Mouse (Mus musculus) embryonic facial prominence, embryonic 11.5 days (tissue): ENCODE results near the gene Ebf1. TPM values are rescaled to one million over a fixed set of nuclear protein-coding genes. Genes with fewer than 3 reads are reported as not detected.

Experiments used
- ATAC-seq: fragments of 200-750 bp; cut with Nextera tagmentation; replicated peaks from 2 replicates; pipeline ENCODE4 v1.8.0; 2017; ENCODE audit warnings: low read depth; ENCODE audit not compliant: insufficient number of reproducible peaks, low FRiP score, low TSS enrichment
- DNase-seq: peaks from one replicate; pipeline ENCODE4 v3.0.0-alpha.2; 2015; ENCODE audit warnings: low spot score
- H3K27ac ChIP-seq: fragments of 300-500 bp; sonication (generic); replicated peaks from 2 replicates; pipeline ENCODE4 v1.5.1; 2014; ENCODE audit warnings: mild to moderate bottlenecking, low read depth, low read length, control low read depth
- H3K27me3 ChIP-seq: fragments of 300-500 bp; sonication (generic); 2 replicates; pipeline ENCODE4 v1.6.1; 2014; ENCODE audit warnings: mild to moderate bottlenecking, low read length, moderate library complexity, mixed read lengths; ENCODE audit not compliant: control insufficient read depth, insufficient read depth
- H3K36me3 ChIP-seq: fragments of 300-500 bp; sonication (generic); replicated peaks from 2 replicates; pipeline ENCODE4 v1.6.1; 2014; ENCODE audit warnings: low read depth, mild to moderate bottlenecking, low read length, moderate library complexity, mixed read lengths; ENCODE audit not compliant: control insufficient read depth, insufficient read depth
- H3K4me1 ChIP-seq: fragments of 300-500 bp; sonication (generic); 2 replicates; pipeline ENCODE4 v1.6.1; 2014; ENCODE audit warnings: low read length, mixed read lengths; ENCODE audit not compliant: control insufficient read depth, insufficient read depth
- H3K4me2 ChIP-seq: fragments of 300-500 bp; sonication (generic); 2 replicates; pipeline ENCODE4 v1.6.1; 2014; ENCODE audit warnings: low read depth, mild to moderate bottlenecking, control low read depth, low read length, moderate library complexity
- H3K4me3 ChIP-seq: fragments of 300-500 bp; sonication (generic); 2 replicates; pipeline ENCODE4 v1.5.1; 2014; ENCODE audit warnings: low read depth, low read length, control low read depth
- H3K9ac ChIP-seq: fragments of 300-500 bp; sonication (generic); replicated peaks from 2 replicates; pipeline ENCODE4 v1.6.1; 2014; ENCODE audit warnings: mild to moderate bottlenecking, control low read depth, low read length
- H3K9me3 ChIP-seq: fragments of 300-500 bp; sonication (generic); replicated peaks from 2 replicates; pipeline ENCODE4 v1.6.1; 2016; ENCODE audit warnings: mild to moderate bottlenecking, low read length, inconsistent platforms, mixed read lengths; ENCODE audit not compliant: control insufficient read depth
- WGBS: fragments of 180-500 bp; shearing (Covaris S2); extraction: QIAGEN DNeasy Blood & Tissue Kit; methylation state at CpG from one replicate; pipeline ENCODE4 v1.1.7; 2014; 5-methylcytosine and 5-hydroxymethylcytosine counted together
- polyA plus RNA-seq: library from polyadenylated mRNA; unstranded; fragments of >200 nt; fragmentation: Nextera tagmentation; extraction: Ambion mirVana; gene quantifications from 2 replicates; pipeline ENCODE4 v1.2.1, GENCODE M21; 2014

Gene Ebf1
- polyA plus RNA-seq, 1 experiment from 2014 or later = 47.9 TPM

- DNase-seq (no peak), ATAC-seq (no peak)
- H3K9me3 ChIP-seq = no peaks in the 10 kb centered on the region
- WGBS = 81% methylated on average over 2 of the region's 2 CpGs
- no peak overlapping the region for H3K9ac ChIP-seq
- H3K4me1 ChIP-seq = no peaks in the 10 kb centered on the region
- H3K4me2 ChIP-seq = no peak overlapping the region
- H3K36me3 ChIP-seq = no peaks in the 10 kb centered on the region
- H3K27me3 ChIP-seq = no peaks in the 10 kb centered on the region
- no peak overlapping the region for H3K4me3 ChIP-seq
- no peak overlapping the region for H3K27ac ChIP-seq
Observed at GRCm38 (mm10) chr11:44633001-44633693, 16.0 kb downstream of the Ebf1 start.

DNA sequence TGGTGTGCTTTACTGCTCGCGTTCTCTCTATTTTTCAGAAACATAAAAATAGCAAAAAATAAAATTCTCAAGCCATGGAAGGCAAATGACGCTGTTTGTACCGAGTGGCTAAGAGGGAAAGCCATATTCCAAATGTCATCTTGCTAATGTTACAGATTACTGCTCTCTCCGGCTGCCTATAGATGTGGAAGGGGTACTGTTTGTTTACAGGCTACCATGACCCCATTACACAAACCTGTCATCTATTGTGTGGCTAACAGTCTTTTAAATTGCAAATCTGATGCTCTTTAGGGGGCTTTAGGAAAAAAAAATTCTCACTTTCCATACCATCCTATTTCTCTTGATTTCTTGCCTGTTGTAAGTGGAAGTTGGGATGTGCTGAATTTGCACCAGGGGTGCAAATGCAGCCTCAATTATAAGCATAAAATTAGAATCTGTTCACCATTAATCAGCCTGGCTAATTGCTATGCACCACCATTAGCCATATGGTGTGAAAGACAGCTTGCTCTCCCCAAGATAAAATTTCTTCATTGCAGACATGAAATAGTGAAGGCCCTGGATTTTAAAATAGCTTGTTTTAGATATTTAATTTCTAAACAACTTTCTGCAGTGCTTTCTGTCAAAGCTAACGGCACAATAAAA, 17.6 kb downstream of the Ebf1 start:
- ATAC-seq = no peak

GRCm38 (mm10) chr11:44636241-44636640, 19.1 kb downstream of the Ebf1 start:
- Histone ChIP-seq H3K9me3 (no peaks in the 10 kb centered on the region), H3K36me3 (no peaks in the 10 kb centered on the region), H3K27ac (no peak overlapping the region), H3K4me1 (no peaks in the 10 kb centered on the region), H3K4me2 (no peak overlapping the region), H3K27me3 (no peaks in the 10 kb centered on the region), H3K4me3 (no peak overlapping the region), H3K9ac (no peak overlapping the region)
- WGBS = 84% methylated on average over 1 of the region's 1 CpGs
- ATAC-seq = no peak
- DNase-seq = no peak

More for the DNA sequence above, 17.6 kb downstream of the Ebf1 start:
- no peaks in the 10 kb centered on the region for H3K9me3 ChIP-seq
- H3K36me3 ChIP-seq = no peaks in the 10 kb centered on the region
- H3K4me1 ChIP-seq = no peaks in the 10 kb centered on the region
- H3K9ac ChIP-seq = no peak overlapping the region
- H3K4me3 ChIP-seq = no peak overlapping the region
- no peak overlapping the region for H3K27ac ChIP-seq
- no peaks in the 10 kb centered on the region for H3K27me3 ChIP-seq
- WGBS = 81% methylated on average over 6 of the region's 6 CpGs
- H3K4me2 ChIP-seq = no peak overlapping the region
- no peak for DNase-seq

- H3K4me3 ChIP-seq = no peak overlapping the region
- no peak overlapping the region for H3K27ac ChIP-seq
- H3K9me3 ChIP-seq = no peaks in the 10 kb centered on the region
- no peak overlapping the region for H3K4me2 ChIP-seq
- no peaks in the 10 kb centered on the region for H3K27me3 ChIP-seq
- 78% methylated on average over 4 of the region's 4 CpGs for WGBS
- H3K4me1 ChIP-seq = no peaks in the 10 kb centered on the region
- ATAC-seq = no peak
- H3K36me3 ChIP-seq = no peaks in the 10 kb centered on the region
- DNase-seq = no peak
- H3K9ac ChIP-seq = no peak overlapping the region
Observed at GRCm38 (mm10) chr11:44638193-44638754, 21.2 kb downstream of the Ebf1 start.

- H3K36me3 ChIP-seq = no peaks in the 10 kb centered on the region
- DNase-seq = no peak
- no peak overlapping the region for H3K27ac ChIP-seq
- WGBS = 82% methylated on average over 2 of the region's 2 CpGs
- H3K27me3 ChIP-seq = no peaks in the 10 kb centered on the region
- no peak overlapping the region for H3K4me2 ChIP-seq
- H3K4me1 ChIP-seq = no peaks in the 10 kb centered on the region
- no peaks in the 10 kb centered on the region for H3K9me3 ChIP-seq
- no peak overlapping the region for H3K4me3 ChIP-seq
- no peak for ATAC-seq
- H3K9ac ChIP-seq = no peak overlapping the region
Observed at GRCm38 (mm10) chr11:44641496-44641895, 24.4 kb downstream of the Ebf1 start.

GRCm38 (mm10) chr11:44654340-44655019, 37.4 kb downstream of the Ebf1 start:
- H3K36me3 ChIP-seq = no peaks in the 10 kb centered on the region
- ATAC-seq = no peak
- H3K4me1 ChIP-seq = no peaks in the 10 kb centered on the region
- no peak overlapping the region for H3K27ac ChIP-seq
- H3K4me3 ChIP-seq = no peak overlapping the region
- H3K9ac ChIP-seq = no peak overlapping the region
- no peaks in the 10 kb centered on the region; the same call in 1 of the 2 replicates for H3K27me3 ChIP-seq
- DNase-seq = no peak
- no peak overlapping the region for H3K4me2 ChIP-seq
- 27% methylated on average over 8 of the region's 8 CpGs for WGBS
- H3K9me3 ChIP-seq = no peaks in the 10 kb centered on the region

DNA sequence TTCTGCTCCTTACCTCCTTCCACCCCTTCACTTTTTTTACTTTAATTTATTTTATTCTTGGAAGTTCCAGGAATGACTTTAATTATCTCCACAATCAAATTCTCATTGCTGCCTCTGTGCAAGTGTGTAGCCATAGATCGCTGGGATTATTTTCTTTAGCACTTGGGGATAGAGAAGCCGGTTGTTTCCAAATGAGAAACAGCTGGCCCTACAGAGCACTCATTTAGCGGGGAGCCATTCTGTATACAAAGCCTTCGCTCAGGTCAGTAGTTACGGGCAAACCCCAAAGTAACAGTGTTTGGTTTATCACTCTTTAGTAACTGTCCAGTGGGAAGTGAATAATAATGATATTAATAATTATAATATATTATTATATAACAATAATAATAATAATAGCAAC, 38.4 kb downstream of the Ebf1 start:
- ATAC-seq (0 out of 2 replicates have a peak, but pooled peaks have one; percentile 59), DNase-seq (peak; percentile 81)
- Histone ChIP-seq H3K4me2 (no peak overlapping the region), H3K27me3 (no peaks in the 10 kb centered on the region; the same call in 1 of the 2 replicates), H3K27ac (no peak overlapping the region), H3K4me1 (no peaks in the 10 kb centered on the region), H3K4me3 (no peak overlapping the region), H3K36me3 (no peaks in the 10 kb centered on the region), H3K9me3 (no peaks in the 10 kb centered on the region), H3K9ac (no peak overlapping the region)
- 20% methylated on average over 5 of the region's 5 CpGs for WGBS

DNA sequence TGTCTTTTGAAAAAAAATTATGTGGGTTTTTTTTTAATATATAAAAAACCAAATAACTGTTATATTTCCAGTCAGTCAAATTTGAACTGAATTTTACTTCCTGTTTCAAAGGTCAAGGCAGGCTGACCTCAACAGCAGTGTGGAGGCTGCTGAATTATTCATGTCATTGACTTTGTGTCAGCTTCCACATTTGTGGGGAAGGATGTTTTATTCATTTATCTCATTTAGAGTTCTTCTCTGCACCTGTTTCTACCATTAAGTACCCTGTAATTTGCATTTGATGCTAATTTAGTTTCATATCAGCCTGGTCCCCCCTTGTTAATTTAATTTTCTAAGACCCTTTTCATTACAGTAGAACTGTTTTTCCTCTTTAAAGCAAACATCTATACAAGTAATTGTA, 39.8 kb downstream of the Ebf1 start:
- no peak overlapping the region for H3K4me3 ChIP-seq
- no peak overlapping the region for H3K9ac ChIP-seq
- ATAC-seq (no peak), DNase-seq (no peak)
- no peaks in the 10 kb centered on the region for H3K4me1 ChIP-seq
- no peaks in the 10 kb centered on the region; the same call in 1 of the 2 replicates for H3K27me3 ChIP-seq
- no peaks in the 10 kb centered on the region for H3K9me3 ChIP-seq
- no peak overlapping the region for H3K27ac ChIP-seq
- no peak overlapping the region for H3K4me2 ChIP-seq
- H3K36me3 ChIP-seq = no peaks in the 10 kb centered on the region
